Mouse (Mus musculus): ENCODE data around the gene Serpinb12. TPM values are rescaled to one million over a fixed set of nuclear protein-coding genes. Genes with fewer than 3 reads are reported as not detected.

The Serpinb12 gene
- not detected for total RNA-seq (2023)

DNA sequence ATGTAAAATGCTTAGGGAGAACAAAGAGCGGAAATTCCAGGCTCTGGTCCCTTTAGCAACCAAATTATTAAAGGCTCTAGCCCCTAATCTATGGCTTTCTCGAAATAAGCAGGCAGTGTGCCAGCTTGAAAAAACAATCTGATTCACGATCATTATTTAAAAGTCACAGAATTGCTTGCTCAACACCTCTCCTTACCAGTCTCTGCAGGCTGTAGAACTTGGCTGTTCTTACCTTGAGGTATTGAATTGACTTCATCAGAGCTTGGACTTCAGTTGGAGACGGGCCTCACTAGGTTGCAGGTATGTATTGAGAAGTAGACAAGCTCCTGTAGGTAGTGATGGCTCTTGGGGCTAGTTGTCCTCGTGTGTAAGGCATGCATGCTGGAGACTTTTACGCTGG lies at the start of gene Serpinb12:
TSS of gene Serpinb12 (plus strand) at position 185 of the 400 bp plus-strand sequence.

DNA sequence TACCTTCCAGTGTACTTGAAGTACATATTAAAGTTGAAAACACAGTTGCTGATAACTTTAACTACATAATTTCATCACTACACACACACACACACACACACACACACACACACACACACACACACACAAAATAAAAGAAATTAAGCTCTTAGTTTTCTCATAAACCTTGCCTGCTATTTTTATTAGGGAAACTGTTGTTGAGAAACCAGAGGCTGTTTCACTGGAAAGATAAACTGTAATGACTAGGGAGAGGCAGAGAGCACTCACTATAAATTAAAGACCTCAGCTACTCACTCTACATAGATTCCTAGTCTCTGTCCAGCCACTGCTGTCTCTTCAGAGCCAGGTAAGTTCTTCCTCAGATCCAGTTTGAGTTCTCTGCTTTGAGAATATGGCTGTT lies 46.4 kb downstream of the Serpinb12 start, which contains the start of gene Serpinb13:
TSS of gene Serpinb13 (plus strand) at position 301 of the 400 bp plus-strand sequence.

Other genes starting within 250 kb of the Serpinb12 start
- 100 to 1,000 TPM; 149 to 171 TPM for gene Bcl2, start 220.2 kb upstream of the Serpinb12 start, total RNA-seq (2023)
- gene Kdsr, start 174.7 kb upstream of the Serpinb12 start, total RNA-seq (2023) = 10 to 100 TPM; 28.9 to 35.3 TPM
- 100 to 1,000 TPM; 106 to 122 TPM for gene Vps4b, start 137.7 kb upstream of the Serpinb12 start, total RNA-seq (2023)
- gene Serpinb5, start 73.3 kb upstream of the Serpinb12 start, total RNA-seq (2023) = not detected
- gene Serpinb13, start 46.5 kb downstream of the Serpinb12 start, total RNA-seq (2023) = not detected
- gene Serpinb3a, start 117.9 kb downstream of the Serpinb12 start, total RNA-seq (2023) = not detected
- not detected for gene Serpinb3d, start 149.1 kb downstream of the Serpinb12 start, total RNA-seq (2023)

Data from T-cell, adult 66 days (primary cell).